Mouse (Mus musculus) forebrain, embryonic 14.5 days (tissue): Measurements from ENCODE around the gene Gm10272. TPM values are rescaled to one million over a fixed set of nuclear protein-coding genes. Genes with fewer than 3 reads are reported as not detected.
"Not testable (repeated sequence)": the region's sequence is repeated elsewhere in the genome, so short reads cannot be mapped to it uniquely, and the experiment has no call there.

Source experiments
- ATAC-seq: fragments of 200-750 bp; cut with Nextera tagmentation; 2 replicates; pipeline ENCODE4 v1.8.0; 2017; ENCODE audit warnings: mild to moderate bottlenecking, moderate library complexity
- DNase-seq: peaks from one replicate; pipeline ENCODE4 v3.0.0-alpha.2; 2015; ENCODE audit warnings: low spot score
- H3K27ac ChIP-seq: fragments of 300-500 bp; sonication (generic); 2 replicates; pipeline ENCODE4 v1.5.1; 2014; ENCODE audit warnings: low read depth, mild to moderate bottlenecking, control low read depth, low read length, moderate library complexity
- H3K27me3 ChIP-seq: fragments of 300-500 bp; sonication (generic); replicated peaks from 2 replicates; pipeline ENCODE4 v1.6.1; 2014; ENCODE audit warnings: low read length, control low read depth, mixed read lengths; ENCODE audit not compliant: control insufficient read depth, insufficient read depth
- H3K36me3 ChIP-seq: fragments of 300-500 bp; sonication (generic); 2 replicates; pipeline ENCODE4 v1.6.1; 2014; ENCODE audit warnings: low read length, control low read depth; ENCODE audit not compliant: control insufficient read depth, insufficient read depth
- H3K4me1 ChIP-seq: fragments of 300-500 bp; sonication (generic); 2 replicates; pipeline ENCODE4 v1.6.1; 2014; ENCODE audit warnings: antibody characterized with exemption, low read length, control low read depth; ENCODE audit not compliant: control insufficient read depth, insufficient read depth
- H3K4me2 ChIP-seq: fragments of 300-500 bp; sonication (generic); 2 replicates; pipeline ENCODE4 v1.6.1; 2014; ENCODE audit warnings: mild to moderate bottlenecking, control low read depth, low read length
- H3K4me3 ChIP-seq: fragments of 300-500 bp; sonication (generic); 2 replicates; pipeline ENCODE4 v1.5.1; 2014; ENCODE audit warnings: low read depth, low read length, control low read depth
- H3K9ac ChIP-seq: fragments of 300-500 bp; sonication (generic); 2 replicates; pipeline ENCODE4 v1.6.1; 2014; ENCODE audit warnings: mild to moderate bottlenecking, low read length, control low read depth, moderate library complexity
- H3K9me3 ChIP-seq: fragments of 300-500 bp; sonication (generic); replicated peaks from 2 replicates; pipeline ENCODE4 v1.6.1; 2016; ENCODE audit warnings: low read length, control low read depth, mixed read lengths; ENCODE audit not compliant: control insufficient read depth
- WGBS: fragments of 180-500 bp; shearing (Covaris S2); extraction: QIAGEN DNeasy Blood & Tissue Kit; methylation state at CpG from one replicate; pipeline ENCODE4 v1.1.7; 2014; 5-methylcytosine and 5-hydroxymethylcytosine counted together
- polyA plus RNA-seq: library from polyadenylated mRNA; unstranded; fragments of >200 nt; fragmentation: Nextera tagmentation; extraction: Ambion mirVana; gene quantifications from 2 replicates; pipeline ENCODE4 v1.2.1, GENCODE M21; 2014

The Gm10272 gene
- polyA plus RNA-seq, 1 experiment from 2014 or later: not detected

- WGBS: 75% methylated on average over 7 of the region's 7 CpGs
- no peak for DNase-seq
These were observed 23.4 kb upstream of the Gm10272 start for GRCm38 (mm10) chr10:77682994-77683393.

DNA sequence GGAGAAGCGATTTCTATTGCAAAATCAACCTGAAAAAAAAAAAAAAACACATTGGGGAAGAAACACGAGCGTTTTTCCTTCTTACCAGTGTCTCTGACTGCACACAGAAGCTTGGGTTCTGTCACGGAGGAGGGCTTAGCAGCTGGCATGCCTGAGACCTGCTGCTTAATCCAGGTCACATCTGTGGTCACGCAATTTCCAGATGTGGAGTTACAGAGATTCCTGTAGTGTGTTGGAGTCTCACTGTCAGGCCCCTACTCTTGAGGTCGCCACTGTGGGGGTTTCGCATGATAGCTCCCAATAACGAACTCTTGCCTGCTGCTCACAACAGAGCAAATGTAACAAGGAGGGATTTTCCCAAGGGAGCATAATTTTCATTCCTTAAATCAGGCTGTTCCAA, 22.2 kb upstream of the Gm10272 start:
- DNase-seq (no peak), ATAC-seq (no peak)
- H3K36me3 ChIP-seq: no peaks in the 10 kb centered on the region
- 38% methylated on average over 8 of the region's 8 CpGs for WGBS
- no peak overlapping the region for H3K9ac ChIP-seq
- no peak overlapping the region for H3K27ac ChIP-seq
- no peaks in the 10 kb centered on the region for H3K4me1 ChIP-seq
- H3K4me2 ChIP-seq: no peak overlapping the region
- H3K4me3 ChIP-seq: no peak overlapping the region
- H3K9me3 ChIP-seq: no peaks in the 10 kb centered on the region
- H3K27me3 ChIP-seq: peaks cover 6% of the 10 kb centered on the region; the same call in 1 of the 2 replicates

More at GRCm38 (mm10) chr10:77682994-77683393, 23.4 kb upstream of the Gm10272 start:
- peaks cover 3% of the 10 kb centered on the region for H3K4me1 ChIP-seq
- H3K4me2 ChIP-seq: no peak overlapping the region
- no peaks in the 10 kb centered on the region for H3K36me3 ChIP-seq
- no peaks in the 10 kb centered on the region for H3K9me3 ChIP-seq
- H3K27me3 ChIP-seq: peaks cover 8% of the 10 kb centered on the region; the same call in 1 of the 2 replicates
- no peak overlapping the region for H3K27ac ChIP-seq
- H3K9ac ChIP-seq: no peak overlapping the region
- no peak for ATAC-seq
- H3K4me3 ChIP-seq: no peak overlapping the region

DNA sequence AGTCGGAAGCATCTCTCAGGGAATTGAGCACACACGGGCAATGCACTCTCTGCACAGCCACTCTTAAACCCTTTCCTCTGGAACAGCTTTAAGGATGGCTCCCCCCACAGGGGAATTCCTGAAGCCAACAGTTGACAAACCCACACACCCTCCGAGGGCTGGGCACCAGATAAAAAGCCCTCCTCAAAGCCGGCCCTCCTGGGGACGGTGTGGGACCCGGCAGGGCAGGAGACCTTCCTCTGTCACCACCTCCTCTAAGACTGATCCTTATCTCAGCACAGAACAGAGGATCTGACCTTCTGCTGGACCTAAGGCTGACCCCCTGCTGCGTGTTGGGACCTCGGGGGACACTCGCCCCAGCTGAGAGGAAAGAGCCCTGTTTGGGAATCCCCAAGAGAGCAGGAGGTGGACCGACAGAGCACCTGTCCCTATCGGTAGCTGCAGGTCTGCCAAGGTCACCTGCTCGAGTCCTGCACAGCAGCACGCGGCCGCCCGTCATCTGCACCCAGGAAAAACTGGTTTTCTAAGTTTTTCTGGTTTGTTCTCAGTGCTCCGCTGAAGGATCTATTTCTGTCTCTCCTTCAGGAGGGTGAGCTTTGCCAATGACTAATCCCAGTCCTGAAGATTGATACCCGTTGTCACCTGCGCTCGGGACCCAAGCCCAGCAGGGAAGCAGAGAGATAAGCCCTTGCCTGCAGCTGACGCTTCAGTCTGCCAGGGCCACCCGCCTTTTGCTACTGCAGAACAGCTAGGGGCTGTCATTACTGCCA, 20.3 kb upstream of the Gm10272 start, which contains the start of gene Tspear:
Tspear (plus strand) TSS at position 675 of the 770 bp plus-strand sequence.
- 9% methylated on average over 22 of the region's 22 CpGs for WGBS
- no peak within 1 kb of the TSS for H3K4me2 ChIP-seq
- H3K36me3 ChIP-seq: no peaks in the 10 kb centered on the region
- DNase-seq (no peak), ATAC-seq (no peak)
- no peaks in the 10 kb centered on the region for H3K9me3 ChIP-seq
- H3K27me3 ChIP-seq: peaks cover 6% of the 10 kb centered on the region; the same call in 1 of the 2 replicates
- H3K9ac ChIP-seq: no peak within 1 kb of the TSS
- H3K4me3 ChIP-seq: no peak within 1 kb of the TSS
- no peaks in the 10 kb centered on the region for H3K4me1 ChIP-seq
- H3K27ac ChIP-seq: no peak within 1 kb of the TSS

DNA sequence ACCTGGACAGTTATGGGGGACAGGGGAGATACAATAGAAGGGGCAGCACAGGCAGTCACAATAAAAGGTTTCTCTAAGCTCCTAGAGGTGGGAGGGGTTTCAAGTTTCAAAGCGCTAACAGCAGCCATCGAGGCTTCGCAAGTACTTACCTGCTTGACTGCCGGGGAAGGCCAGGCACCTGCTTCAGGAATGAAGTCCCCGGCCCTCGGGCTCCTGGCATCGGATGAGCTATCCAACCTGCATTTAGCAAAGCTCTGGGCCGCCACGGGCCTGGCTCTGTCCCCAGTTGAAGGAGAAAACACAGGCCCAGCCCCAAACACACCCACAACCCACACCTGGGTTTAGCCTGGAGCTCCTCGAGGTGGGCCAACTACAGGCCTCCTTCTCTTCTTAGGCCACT, 19.4 kb upstream of the Gm10272 start:
- no peak for DNase-seq
- Histone ChIP-seq H3K27me3 (peaks cover 6% of the 10 kb centered on the region; the same call in 1 of the 2 replicates), H3K4me1 (no peaks in the 10 kb centered on the region), H3K9me3 (no peaks in the 10 kb centered on the region), H3K27ac (no peak overlapping the region), H3K4me2 (no peak overlapping the region), H3K4me3 (no peak overlapping the region), H3K9ac (no peak overlapping the region), H3K36me3 (no peaks in the 10 kb centered on the region)
- no peak for ATAC-seq
- 25% methylated on average over 10 of the region's 10 CpGs for WGBS

DNA sequence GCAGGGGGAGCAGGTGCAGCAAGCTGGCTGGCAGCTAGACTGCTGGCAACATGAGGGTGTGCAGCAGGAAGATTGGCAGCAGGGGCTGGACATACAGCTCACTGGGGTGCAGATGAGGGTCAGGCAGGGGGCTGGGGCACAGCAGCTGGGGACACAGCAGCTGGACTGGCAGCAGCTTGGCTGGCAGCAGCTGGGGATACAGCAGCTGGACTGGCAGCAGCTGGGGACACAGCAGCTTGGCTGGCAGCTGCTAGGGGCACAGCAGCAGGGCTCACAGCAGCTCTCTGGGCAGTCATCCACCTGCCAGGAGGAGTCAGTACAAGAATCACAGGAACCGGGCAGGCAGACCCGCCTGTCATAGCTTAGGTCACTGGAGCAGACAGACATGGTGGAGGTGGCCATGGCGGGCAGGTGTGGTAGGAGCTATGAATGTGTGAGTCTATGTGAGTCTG, 16.0 kb upstream of the Gm10272 start, which contains the start of gene Gm19402:
Gm19402 (minus strand) TSS at position 402 of the 452 bp plus-strand sequence.
- H3K27ac ChIP-seq, H3K4me1 ChIP-seq, ATAC-seq, DNase-seq, H3K27me3 ChIP-seq, H3K4me2 ChIP-seq, H3K36me3 ChIP-seq, H3K4me3 ChIP-seq, H3K9me3 ChIP-seq, H3K9ac ChIP-seq: not testable (repeated sequence)
- 63% methylated on average over 3 of the region's 3 CpGs for WGBS

DNA sequence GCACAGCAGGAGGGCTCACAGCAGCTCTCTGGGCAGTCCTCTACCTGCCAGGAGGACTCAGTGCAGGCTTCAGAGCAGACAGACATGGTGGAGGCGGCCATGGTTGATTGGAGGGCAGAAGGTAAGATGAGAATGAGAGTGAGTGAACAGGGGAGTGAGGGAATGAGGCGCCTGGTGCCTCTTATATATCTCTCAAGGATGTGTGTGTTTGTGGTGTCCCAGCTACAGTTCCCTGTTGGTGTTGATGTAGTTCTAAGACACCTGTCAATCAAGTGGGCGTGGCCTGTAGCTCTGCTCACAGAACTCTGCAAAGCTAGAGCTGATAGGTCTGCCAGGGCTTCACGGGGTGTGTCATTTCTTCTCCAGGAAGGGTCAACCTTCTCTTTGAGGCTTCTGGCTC, 9.3 kb upstream of the Gm10272 start, which contains the start of gene Gm9508:
Gm9508 (minus strand) TSS at position 101 of the 400 bp plus-strand sequence.
- no peaks in the 10 kb centered on the region for H3K9me3 ChIP-seq
- no peak within 1 kb of the TSS for H3K4me3 ChIP-seq
- no peaks in the 10 kb centered on the region for H3K4me1 ChIP-seq
- no peak within 1 kb of the TSS for H3K27ac ChIP-seq
- H3K9ac ChIP-seq: no peak within 1 kb of the TSS
- no peak within 1 kb of the TSS for H3K4me2 ChIP-seq
- H3K27me3 ChIP-seq: no peaks in the 10 kb centered on the region
- no peaks in the 10 kb centered on the region for H3K36me3 ChIP-seq
- WGBS: 42% methylated on average over 4 of the region's 4 CpGs
- no peak for ATAC-seq
- DNase-seq: no peak

DNA sequence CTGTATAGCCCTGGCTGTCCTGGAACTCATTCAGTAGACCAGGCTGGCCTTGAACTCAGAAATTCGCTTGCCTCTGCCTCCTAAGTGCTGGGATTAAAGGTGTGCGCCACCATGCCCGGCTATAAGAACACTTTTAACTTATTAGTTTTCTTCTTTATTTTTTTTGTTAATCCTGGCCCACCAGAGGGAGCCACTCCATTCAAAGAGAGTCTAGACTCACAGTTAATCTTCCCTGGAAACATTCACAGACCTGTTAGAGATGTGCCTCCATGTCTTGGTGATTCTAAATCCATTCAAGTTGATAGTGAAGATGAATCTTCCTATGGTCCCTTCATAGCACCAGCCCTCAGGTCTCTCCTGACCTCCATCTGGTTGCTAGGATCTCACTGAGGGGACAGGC, 3.4 kb downstream of the Gm10272 start:
- Histone ChIP-seq H3K27me3 (no peaks in the 10 kb centered on the region), H3K4me2 (no peak overlapping the region), H3K27ac (no peak overlapping the region), H3K36me3 (no peaks in the 10 kb centered on the region), H3K9ac (no peak overlapping the region), H3K4me3 (no peak overlapping the region), H3K4me1 (no peaks in the 10 kb centered on the region), H3K9me3 (peaks cover 4% of the 10 kb centered on the region; the same call in 1 of the 2 replicates)
- 82% methylated on average over 3 of the region's 3 CpGs for WGBS
- no peak for DNase-seq
- ATAC-seq: no peak

DNA sequence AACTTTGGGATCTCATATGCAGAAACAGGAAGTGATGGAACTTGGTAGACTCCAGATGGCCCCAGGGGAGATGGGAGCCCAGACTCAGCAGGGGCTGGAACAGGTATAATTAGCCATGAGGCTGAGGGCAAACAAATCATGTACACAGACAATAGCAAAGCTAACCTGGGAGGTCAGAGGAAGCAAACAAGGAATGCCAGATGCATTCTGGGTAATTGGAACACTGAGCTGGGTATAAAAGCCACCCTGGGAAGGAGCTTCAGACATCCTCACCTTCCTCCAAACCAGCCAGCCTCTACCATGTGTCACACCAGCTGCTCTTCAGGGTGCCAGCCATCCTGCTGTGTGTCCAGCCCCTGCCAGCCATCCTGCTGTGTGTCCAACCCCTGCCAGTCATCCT, 4.7 kb downstream of the Gm10272 start, which contains the start of gene Gm10024:
Gm10024 (plus strand) TSS at position 301 of the 400 bp plus-strand sequence.
- not testable (repeated sequence) for DNase-seq, ATAC-seq, H3K9me3 ChIP-seq, H3K4me1 ChIP-seq, H3K27me3 ChIP-seq, H3K36me3 ChIP-seq, H3K9ac ChIP-seq, H3K4me3 ChIP-seq, H3K4me2 ChIP-seq, H3K27ac ChIP-seq

GRCm38 (mm10) chr10:77713734-77714133, 7.3 kb downstream of the Gm10272 start:
- Histone ChIP-seq H3K4me2 (no peak overlapping the region), H3K9ac (no peak overlapping the region), H3K27me3 (no peaks in the 10 kb centered on the region), H3K4me1 (no peaks in the 10 kb centered on the region), H3K36me3 (no peaks in the 10 kb centered on the region), H3K27ac (no peak overlapping the region), H3K4me3 (no peak overlapping the region), H3K9me3 (no peaks in the 10 kb centered on the region; the same call in 1 of the 2 replicates)
- 80% methylated on average over 4 of the region's 4 CpGs for WGBS
- DNase-seq (no peak), ATAC-seq (no peak)
